Mouse (Mus musculus) CH12.LX (cell line): ENCODE results near the gene Fpgt. TPM values are rescaled to one million over a fixed set of nuclear protein-coding genes. Genes with fewer than 3 reads are reported as not detected.

Experiments
- DNase-seq: peaks from one replicate; pipeline ENCODE4 v3.0.0-alpha.2; 2013; ENCODE audit errors: extremely low read depth
- H3K27ac ChIP-seq: 2 replicates; pipeline ENCODE4 v1.5.1; 2012; ENCODE audit warnings: low read depth, mild to moderate bottlenecking, control low read depth, moderate library complexity; ENCODE audit not compliant: insufficient read depth
- H3K27me3 ChIP-seq: replicated peaks from 2 replicates; pipeline ENCODE3; 2012; ENCODE audit warnings: inconsistent platforms
- H3K36me3 ChIP-seq, 2 experiments: replicated peaks in 1 of 2; 2 replicates each; pipeline versions ENCODE3 to v1.6.1; 2012; ENCODE audit warnings: inconsistent platforms in 1 of 2, low read length in 1 of 2, mild to moderate bottlenecking in 1 of 2, mixed read lengths in 1 of 2, moderate library complexity in 1 of 2; ENCODE audit not compliant: control insufficient read depth in 1 of 2, insufficient read depth in 1 of 2
- H3K4me1 ChIP-seq, 2 experiments: 2 replicates each; pipeline ENCODE4 v1.6.1; 2012; ENCODE audit warnings: inconsistent platforms in 1 of 2, moderate library complexity in 1 of 2; ENCODE audit not compliant: insufficient read depth in 2 of 2, control insufficient read depth in 1 of 2
- H3K4me2 ChIP-seq: 2 replicates; pipeline ENCODE4 v1.6.1; 2012; ENCODE audit warnings: low read depth, mild to moderate bottlenecking, control low read depth; ENCODE audit not compliant: poor library complexity, insufficient read depth, severe bottlenecking
- H3K4me3 ChIP-seq, 3 experiments: fragments of 150-350 bp in 1 of 3; sonication (generic) in 1 of 3; replicated peaks in 1 of 3; 2 replicates each; pipeline versions ENCODE3 to v1.5.1; 2011 to 2012; ENCODE audit warnings: low read depth in 2 of 3, low read length in 2 of 3, mild to moderate bottlenecking in 2 of 3, moderate library complexity in 2 of 3, control low read depth in 1 of 3, improper control_type of control experiment in 1 of 3, inconsistent platforms in 1 of 3, mixed read lengths in 1 of 3; ENCODE audit not compliant: poor library complexity in 1 of 3
- H3K79me2 ChIP-seq: replicated peaks from 2 replicates; pipeline ENCODE4 v1.6.1; 2012; ENCODE audit warnings: mild to moderate bottlenecking, moderate library complexity; ENCODE audit not compliant: control insufficient read depth, poor library complexity, insufficient read depth, severe bottlenecking; ENCODE audit errors: extremely low read depth
- H3K9ac ChIP-seq: 2 replicates; pipeline ENCODE4 v1.6.1; 2012; ENCODE audit warnings: low read depth, mild to moderate bottlenecking, control low read depth, moderate library complexity; ENCODE audit not compliant: insufficient read depth
- H3K9me3 ChIP-seq: replicated peaks from 2 replicates; pipeline ENCODE3; 2012; ENCODE audit warnings: low read length, inconsistent platforms, mixed read lengths
- BHLHE40 ChIP-seq: IDR thresholded peaks from 2 replicates; pipeline ENCODE4 v1.6.1; 2011; ENCODE audit warnings: mild to moderate bottlenecking, low read depth, low read length, improper control_type of control experiment
- CHD1 ChIP-seq: IDR thresholded peaks from 2 replicates; pipeline ENCODE4 v1.6.1; 2012; ENCODE audit warnings: low read depth, low read length, improper control_type of control experiment, inconsistent platforms
- CHD2 ChIP-seq: IDR thresholded peaks from 2 replicates; pipeline ENCODE4 v1.6.1; 2011; ENCODE audit warnings: low read length, improper control_type of control experiment
- CTCF ChIP-seq, 2 experiments: IDR thresholded peaks in 1 of 2; conservative IDR thresholded peaks in 1 of 2; 2 replicates each; pipeline ENCODE4 v1.5.1; 2011 to 2012; ENCODE audit warnings: low read depth in 2 of 2, low read length in 2 of 2, improper control_type of control experiment in 1 of 2, inconsistent platforms in 1 of 2, mild to moderate bottlenecking in 1 of 2, moderate library complexity in 1 of 2
- E2F4 ChIP-seq: IDR thresholded peaks from 2 replicates; pipeline ENCODE4 v1.6.1; 2011; ENCODE audit warnings: low read depth, low read length, improper control_type of control experiment; ENCODE audit not compliant: insufficient replicate concordance
- ELF1 ChIP-seq: IDR thresholded peaks from 2 replicates; pipeline ENCODE4 v1.6.1; 2014; ENCODE audit warnings: low read depth, mild to moderate bottlenecking, inconsistent platforms, low read length, improper control_type of control experiment
- ETS1 ChIP-seq: conservative IDR thresholded peaks from 2 replicates; pipeline ENCODE4 v1.6.1; 2012; ENCODE audit warnings: low read depth, mild to moderate bottlenecking, inconsistent platforms, low read length, improper control_type of control experiment, moderate library complexity
- GABPA ChIP-seq: IDR thresholded peaks from 2 replicates; pipeline ENCODE4 v1.6.1; 2012; ENCODE audit warnings: low read depth, low read length, improper control_type of control experiment, inconsistent platforms; ENCODE audit not compliant: insufficient replicate concordance
- HCFC1 ChIP-seq: IDR thresholded peaks from 2 replicates; pipeline ENCODE4 v1.6.1; 2012; ENCODE audit warnings: low read depth, mild to moderate bottlenecking, inconsistent platforms, low read length, improper control_type of control experiment
- IRF4 ChIP-seq: IDR thresholded peaks from 2 replicates; pipeline ENCODE4 v1.6.1; 2014; ENCODE audit warnings: low read depth, mild to moderate bottlenecking, inconsistent platforms, low read length, improper control_type of control experiment
- JUN ChIP-seq: IDR thresholded peaks from 2 replicates; pipeline ENCODE4 v1.6.1; 2011; ENCODE audit warnings: low read depth, mild to moderate bottlenecking, low read length, improper control_type of control experiment, moderate library complexity; ENCODE audit not compliant: insufficient read depth
- JUND ChIP-seq: conservative IDR thresholded peaks from 2 replicates; pipeline ENCODE4 v1.6.1; 2011; ENCODE audit warnings: low read depth, low read length, improper control_type of control experiment
- KAT2A ChIP-seq: IDR thresholded peaks from 2 replicates; pipeline ENCODE4 v1.6.1; 2012; ENCODE audit warnings: low read length, improper control_type of control experiment, inconsistent platforms; ENCODE audit not compliant: insufficient replicate concordance
- MAFK ChIP-seq: IDR thresholded peaks from 2 replicates; pipeline ENCODE4 v1.6.1; 2011; ENCODE audit warnings: low read length, improper control_type of control experiment; ENCODE audit not compliant: insufficient replicate concordance
- MAX ChIP-seq: IDR thresholded peaks from 2 replicates; pipeline ENCODE4 v1.6.1; 2011; ENCODE audit warnings: low read length, improper control_type of control experiment
- MAZ ChIP-seq: IDR thresholded peaks from 2 replicates; pipeline ENCODE4 v1.6.1; 2012; ENCODE audit warnings: low read depth, mild to moderate bottlenecking, inconsistent platforms, low read length, improper control_type of control experiment, moderate library complexity
- MEF2A ChIP-seq: IDR thresholded peaks from 2 replicates; pipeline ENCODE4 v1.6.1; 2014; ENCODE audit warnings: low read depth, mild to moderate bottlenecking, inconsistent platforms, low read length, improper control_type of control experiment, borderline replicate concordance
- MXI1 ChIP-seq: IDR thresholded peaks from 2 replicates; pipeline ENCODE4 v1.6.1; 2011; ENCODE audit warnings: mild to moderate bottlenecking, low read depth, low read length, improper control_type of control experiment
- MYC ChIP-seq: IDR thresholded peaks from 2 replicates; pipeline ENCODE4 v1.6.1; 2011; ENCODE audit warnings: low read depth, mild to moderate bottlenecking, improper control_type of control experiment, low read length
- NELFE ChIP-seq: IDR thresholded peaks from 2 replicates; pipeline ENCODE4 v1.6.1; 2011; ENCODE audit warnings: low read depth, low read length, improper control_type of control experiment
- NRF1 ChIP-seq: IDR thresholded peaks from 2 replicates; pipeline ENCODE4 v1.6.1; 2014; ENCODE audit warnings: low read depth, mild to moderate bottlenecking, inconsistent platforms, low read length, improper control_type of control experiment, moderate library complexity
- PAX5 ChIP-seq: IDR thresholded peaks from 2 replicates; pipeline ENCODE4 v1.6.1; 2012; ENCODE audit warnings: low read length, inconsistent platforms, mixed read lengths
- POLR2A ChIP-seq: IDR thresholded peaks from 2 replicates; pipeline ENCODE4 v1.6.1; 2011; ENCODE audit warnings: low read depth, mild to moderate bottlenecking, improper control_type of control experiment, low read length
- POLR2AphosphoS2 ChIP-seq: IDR thresholded peaks from 2 replicates; pipeline ENCODE4 v1.6.1; 2011; ENCODE audit warnings: low read depth, low read length, improper control_type of control experiment
- RAD21 ChIP-seq: IDR thresholded peaks from 2 replicates; pipeline ENCODE4 v1.6.1; 2011; ENCODE audit warnings: low read depth, mild to moderate bottlenecking, low read length, improper control_type of control experiment, moderate library complexity
- RCOR1 ChIP-seq: conservative IDR thresholded peaks from 2 replicates; pipeline ENCODE4 v1.6.1; 2012; ENCODE audit warnings: low read depth, mild to moderate bottlenecking, inconsistent platforms, low read length, improper control_type of control experiment
- SIN3A ChIP-seq: IDR thresholded peaks from 2 replicates; pipeline ENCODE4 v1.6.1; 2012; ENCODE audit warnings: low read length, improper control_type of control experiment, inconsistent platforms
- SMC3 ChIP-seq: IDR thresholded peaks from 2 replicates; pipeline ENCODE4 v1.6.1; 2011; ENCODE audit warnings: low read depth, low read length, improper control_type of control experiment
- TBP ChIP-seq: conservative IDR thresholded peaks from 2 replicates; pipeline ENCODE4 v1.6.1; 2011; ENCODE audit warnings: low read depth, low read length, improper control_type of control experiment
- TCF12 ChIP-seq: IDR thresholded peaks from 2 replicates; pipeline ENCODE4 v1.6.1; 2014; ENCODE audit warnings: low read depth, mild to moderate bottlenecking, inconsistent platforms, low read length, improper control_type of control experiment
- UBTF ChIP-seq: IDR thresholded peaks from 2 replicates; pipeline ENCODE4 v1.6.1; 2012; ENCODE audit warnings: low read depth, mild to moderate bottlenecking, inconsistent platforms, low read length, improper control_type of control experiment, moderate library complexity
- USF1 ChIP-seq: IDR thresholded peaks from 2 replicates; pipeline ENCODE4 v1.6.1; 2014; ENCODE audit warnings: low read depth, mild to moderate bottlenecking, inconsistent platforms, low read length, improper control_type of control experiment
- USF2 ChIP-seq: conservative IDR thresholded peaks from 2 replicates; pipeline ENCODE4 v1.6.1; 2011; ENCODE audit warnings: low read depth, low read length, improper control_type of control experiment
- ZC3H11A ChIP-seq: IDR thresholded peaks from 2 replicates; pipeline ENCODE4 v1.6.1; 2012; ENCODE audit warnings: low read depth, mild to moderate bottlenecking, inconsistent platforms, low read length, improper control_type of control experiment
- ZKSCAN1 ChIP-seq: IDR thresholded peaks from 2 replicates; pipeline ENCODE4 v1.6.1; 2012; ENCODE audit warnings: low read depth, inconsistent platforms, low read length, improper control_type of control experiment, borderline replicate concordance
- ZMIZ1 ChIP-seq: IDR thresholded peaks from 2 replicates; pipeline ENCODE4 v1.6.1; 2012; ENCODE audit warnings: low read depth, mild to moderate bottlenecking, inconsistent platforms, low read length, improper control_type of control experiment
- ZNF384 ChIP-seq: IDR thresholded peaks from 2 replicates; pipeline ENCODE4 v1.6.1; 2012; ENCODE audit warnings: low read depth, low read length, improper control_type of control experiment, inconsistent platforms
- dilution Hi-C: fragments of 300-500 bp; cut with MboI; formaldehyde crosslinking; loops from 2 replicates; pipeline ENCODE4 v1.14.3; 2020; ENCODE audit warnings: low sequenced_read_pairs; ENCODE audit not compliant: extremely low pct_unique_long_range_greater_than_20kb, extremely low pct_ligation_motif_present
- in situ Hi-C: fragments of 300-500 bp; cut with MboI; formaldehyde crosslinking; loops from 3 replicates; pipeline ENCODE4 v1.14.3; 2019; ENCODE audit warnings: low sequenced_read_pairs, low pct_ligation_motif_present, low pct_unique_long_range_greater_than_20kb, mixed read lengths
- polyA plus RNA-seq: library from polyadenylated mRNA; unstranded; fragments of >175 nt; gene quantifications from 2 replicates; pipeline ENCODE4 v1.2.1, GENCODE M21; 2012; ENCODE audit warnings: low read depth; ENCODE audit not compliant: insufficient read length
- total RNA-seq, 2 experiments: library from RNA; depleted of rRNA; stranded (reverse); fragments of 300-350 nt in 1 of 2; fragments of >200 nt in 1 of 2; gene quantifications; 2 replicates each; pipeline ENCODE4 v1.2.3; 2012 to 2014

Gene Fpgt
- 16.7 and 17.6 TPM in 2 replicates for total RNA-seq (2012; rRNA removed)
- 52.3 and 63.7 TPM in 2 replicates for total RNA-seq (2014; rRNA removed)
- 15.4 and 16.2 TPM in 2 replicates for polyA plus RNA-seq

DNA sequence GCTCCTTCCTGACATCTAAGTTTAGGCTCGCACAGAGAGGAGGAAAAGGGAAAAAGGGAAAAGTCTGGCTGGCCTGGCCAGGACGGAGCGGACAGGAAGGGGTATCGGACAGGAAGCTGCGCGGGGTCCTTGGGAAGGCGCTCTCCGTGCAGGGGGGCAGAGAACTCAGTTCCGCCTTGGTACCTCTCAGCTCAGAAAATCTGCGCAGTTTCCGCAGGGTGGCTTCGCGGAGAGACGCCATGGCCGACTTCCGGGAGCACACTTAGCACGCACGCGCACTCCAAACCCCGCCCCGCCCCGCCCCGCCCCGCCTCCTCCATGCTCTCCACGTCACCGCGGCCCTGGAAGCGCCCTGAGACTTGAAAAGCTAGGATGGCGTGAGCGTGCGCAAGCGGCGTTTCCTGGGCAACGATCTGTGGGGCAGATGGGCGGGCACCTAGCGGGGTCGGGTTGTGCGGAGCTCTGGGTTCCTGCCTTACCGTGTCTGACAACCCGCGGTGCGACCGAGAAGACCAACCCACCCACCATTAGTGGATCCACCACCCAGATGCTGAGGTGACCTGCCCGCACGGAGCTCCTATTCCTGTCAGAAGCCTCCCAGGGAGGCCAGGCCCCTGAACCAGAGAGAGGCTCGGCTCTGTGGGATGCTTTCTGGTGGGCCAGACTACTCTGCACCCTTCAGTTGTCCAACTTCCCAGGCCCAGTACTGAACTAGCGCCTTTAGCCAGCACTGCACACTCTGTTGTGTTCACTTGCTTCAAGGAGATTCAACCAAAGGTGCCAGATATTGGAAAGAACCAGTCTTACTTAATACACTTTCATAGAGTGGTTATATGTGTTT is at the start of gene Fpgt, which contains the start of gene Lrriq3:
Gene Fpgt, minus strand, starts transcription at position 288 of the 841 bp plus-strand sequence.
Gene Lrriq3, plus strand, starts transcription at position 319 of the 841 bp plus-strand sequence.
- H3K27ac ChIP-seq, result peak within 1 kb of the TSS; percentile 31; the same call in 1 of the 2 replicates
- H3K9me3 ChIP-seq, result peaks cover 2% of the 10 kb centered on the region
- H3K9ac ChIP-seq, result peak within 1 kb of the TSS; percentile 95
- peak within 1 kb of the TSS; percentile 63 to 88 (median 78) for H3K4me3 ChIP-seq
- in situ Hi-C loops (no loop called here), dilution Hi-C loops (no loop called here)
- H3K79me2 ChIP-seq, result no peaks in the 10 kb centered on the region; the same call in 1 of the 2 replicates
- H3K36me3 ChIP-seq, result peaks cover 0 to 5% of the 10 kb centered on the region in 2 experiments
- no peaks in the 10 kb centered on the region for H3K27me3 ChIP-seq
- peak within 1 kb of the TSS; percentile 90 for H3K4me2 ChIP-seq
- H3K4me1 ChIP-seq, result peaks cover 2 to 5% of the 10 kb centered on the region in 2 experiments; a peak in 2 of 4 replicates
- peak; percentile 95 for DNase-seq
- TF ChIP-seq TCF12, result peak; percentile 82
- TF ChIP-seq ZNF384, result no peak
- no peak for TF ChIP-seq SMC3
- peak; percentile 85; the same call in 1 of the 2 replicates for TF ChIP-seq MEF2A
- no peak for TF ChIP-seq ZMIZ1
- peak; percentile 84 for TF ChIP-seq SIN3A
- peak; percentile 44; the same call in 1 of the 2 replicates for TF ChIP-seq GABPA
- TF ChIP-seq MYC, result no peak
- TF ChIP-seq NELFE, result peak; percentile 53; the same call in 1 of the 2 replicates
- no peak for TF ChIP-seq ETS1
- TF ChIP-seq CHD2, result peak; percentile 73; the same call in 1 of the 2 replicates
- TF ChIP-seq MAZ, result no peak
- peak; percentile 56; the same call in 1 of the 2 replicates for TF ChIP-seq MAX
- TF ChIP-seq MAFK, result 0 out of 2 replicates have a peak, but pooled peaks have one; percentile 21
- peak; percentile 65; the same call in 1 of the 2 replicates for TF ChIP-seq RCOR1
- TF ChIP-seq RAD21, result no peak
- TF ChIP-seq USF2, result no peak
- TF ChIP-seq USF1, result no peak
- peak; percentile 66 for TF ChIP-seq POLR2A
- no peak for TF ChIP-seq BHLHE40
- no peak for TF ChIP-seq ZC3H11A
- TF ChIP-seq ELF1, result peak; percentile 94
- TF ChIP-seq UBTF, result 0 out of 2 replicates have a peak, but pooled peaks have one; percentile 55
- 0 out of 2 replicates have a peak, but pooled peaks have one; percentile 53 for TF ChIP-seq POLR2AphosphoS2
- TF ChIP-seq HCFC1, result peak; percentile 93
- 0 out of 2 replicates have a peak, but pooled peaks have one; percentile 23 for TF ChIP-seq JUND
- peak; percentile 88 for TF ChIP-seq MXI1
- TF ChIP-seq TBP, result peak; percentile 85
- TF ChIP-seq E2F4, result no peak
- TF ChIP-seq CHD1, result 0 out of 2 replicates have a peak, but pooled peaks have one; percentile 44
- no peak for TF ChIP-seq ZKSCAN1
- peak; percentile 89; the same call in 1 of the 2 replicates for TF ChIP-seq KAT2A
- peak; percentile 86 for TF ChIP-seq NRF1
- TF ChIP-seq CTCF (conservative IDR thresholded peaks at IDR 0.05 in 1 of 2, IDR thresholded peaks at IDR 0.05 in 1 of 2; ENCODE audit: low read depth in 2 of 2, low read length in 2 of 2), result no peak
- no peak for TF ChIP-seq JUN
- TF ChIP-seq PAX5, result no peak
- TF ChIP-seq IRF4, result peak; percentile 68
